Mouse (Mus musculus): ENCODE measurements at regions not wholly inside any gene's neighbourhood (a gene's known extent, or its start where the extent isn't known, plus 50 kb on each side); places are given as distances from the start of the nearest gene placed in this dataset.

GRCm38 (mm10) chr1:111699030-111699732, 165.5 kb downstream of the Dsel start:
- no peak for DNase-seq

- no peak for DNase-seq
Measured at GRCm38 (mm10) chr1:111660950-111661349, 203.8 kb downstream of the Dsel start.

- DNase-seq, result peak; percentile 4
Measured at GRCm38 (mm10) chr1:111660099-111660670, 204.5 kb downstream of the Dsel start.

DNA sequence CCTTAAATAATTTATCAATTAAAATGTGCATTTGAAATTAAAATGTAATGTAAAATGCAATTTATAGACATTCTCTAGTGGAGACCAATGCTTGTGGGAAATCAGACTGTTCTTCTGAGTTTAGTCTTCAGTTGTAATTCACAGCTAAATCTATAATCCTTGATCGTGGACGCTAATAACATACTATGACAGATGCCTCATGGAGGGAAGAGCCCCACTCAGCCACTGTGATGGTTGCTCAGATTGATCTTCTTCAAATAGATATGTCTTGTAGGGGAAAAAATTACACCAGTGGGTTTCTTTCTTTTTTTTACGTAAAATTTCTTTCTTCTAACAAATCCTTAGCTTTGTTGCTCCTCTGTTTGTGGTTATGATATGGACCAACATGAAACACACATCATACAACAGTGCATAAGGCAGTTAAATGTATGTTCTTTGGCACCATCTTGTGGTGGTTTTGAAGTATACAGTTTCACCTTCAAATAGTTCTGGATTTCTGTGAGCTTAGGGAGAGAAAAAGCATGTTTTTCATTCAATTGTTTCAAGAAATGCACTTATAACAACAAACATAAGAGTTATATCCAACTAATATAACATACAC, 230.8 kb downstream of the Dsel start:
- DNase-seq, result peak; percentile 1
